Mouse (Mus musculus) embryonic facial prominence, embryonic 14.5 days (tissue): ENCODE measurements at regions not wholly inside any gene's neighbourhood (a gene's known extent, or its start where the extent isn't known, plus 50 kb on each side); places are given as distances from the start of the nearest gene placed in this dataset.

Source experiments
- ATAC-seq: fragments of 200-750 bp; cut with Nextera tagmentation; 2 replicates; pipeline ENCODE4 v1.8.0; 2017; ENCODE audit warnings: low read depth, moderate number of reproducible peaks, moderate TSS enrichment
- DNase-seq: peaks from one replicate; pipeline ENCODE4 v3.0.0-alpha.2; 2015; ENCODE audit warnings: low spot score
- H3K27ac ChIP-seq: fragments of 300-500 bp; sonication (generic); replicated peaks from 2 replicates; pipeline ENCODE4 v1.5.1; 2014; ENCODE audit warnings: low read depth, mild to moderate bottlenecking, low read length, moderate library complexity
- H3K27me3 ChIP-seq: fragments of 300-500 bp; sonication (generic); replicated peaks from 2 replicates; pipeline ENCODE4 v1.6.1; 2014; ENCODE audit warnings: low read length; ENCODE audit not compliant: control insufficient read depth, insufficient read depth
- H3K36me3 ChIP-seq: fragments of 300-500 bp; sonication (generic); 2 replicates; pipeline ENCODE4 v1.6.1; 2014; ENCODE audit warnings: low read length, mixed read lengths; ENCODE audit not compliant: control insufficient read depth, insufficient read depth
- H3K4me1 ChIP-seq: fragments of 300-500 bp; sonication (generic); 2 replicates; pipeline ENCODE4 v1.6.1; 2014; ENCODE audit warnings: antibody characterized with exemption, low read length; ENCODE audit not compliant: control insufficient read depth, insufficient read depth
- H3K4me2 ChIP-seq: fragments of 300-500 bp; sonication (generic); 2 replicates; pipeline ENCODE4 v1.6.1; 2014; ENCODE audit warnings: low read depth, mild to moderate bottlenecking, low read length, moderate library complexity, mixed read lengths
- H3K4me3 ChIP-seq: fragments of 300-500 bp; sonication (generic); 2 replicates; pipeline ENCODE4 v1.5.1; 2014; ENCODE audit warnings: low read depth, mild to moderate bottlenecking, low read length
- H3K9ac ChIP-seq: fragments of 300-500 bp; sonication (generic); 2 replicates; pipeline ENCODE4 v1.6.1; 2014; ENCODE audit warnings: low read depth, mild to moderate bottlenecking, low read length, moderate library complexity, mixed read lengths
- H3K9me3 ChIP-seq: fragments of 300-500 bp; sonication (generic); 2 replicates; pipeline ENCODE4 v1.6.1; 2016; ENCODE audit warnings: low read length; ENCODE audit not compliant: control insufficient read depth
- WGBS: fragments of 180-500 bp; shearing (Covaris S2); extraction: QIAGEN DNeasy Blood & Tissue Kit; methylation state at CpG from one replicate; pipeline ENCODE4 v1.1.7; 2014; 5-methylcytosine and 5-hydroxymethylcytosine counted together

DNA sequence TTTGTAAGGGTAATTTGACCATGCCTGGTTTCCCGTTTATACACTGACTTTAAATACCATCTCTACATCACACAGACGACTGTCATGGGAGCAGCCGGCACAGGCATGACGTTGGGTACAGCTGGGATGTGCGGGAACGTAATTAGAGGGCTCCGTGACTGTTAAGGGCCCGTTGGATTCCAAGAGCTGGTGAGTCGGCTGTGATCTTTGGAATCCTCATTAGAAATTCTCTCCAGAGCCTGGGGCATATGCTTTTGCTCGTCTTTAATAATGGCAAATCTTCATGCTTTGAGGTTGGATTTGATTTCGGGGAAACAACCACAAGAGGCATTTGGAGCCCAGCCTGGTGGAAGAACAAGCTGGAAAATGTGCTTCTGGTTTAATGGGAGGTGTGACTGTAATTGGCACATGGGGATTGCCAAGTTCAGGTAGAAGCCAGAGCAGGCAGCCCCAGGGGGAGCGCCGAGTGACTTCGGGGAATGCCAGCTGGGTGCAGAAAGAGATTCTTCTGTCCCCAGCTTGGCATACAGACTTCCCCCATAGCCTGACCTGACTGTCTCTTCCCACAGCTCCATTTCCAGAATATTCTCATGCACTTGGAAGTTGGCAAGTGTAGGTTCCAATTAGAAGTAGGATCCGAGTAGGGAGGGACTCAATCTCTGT lies 275.4 kb upstream of the 4930535I16Rik start:
- peak; percentile 68 for DNase-seq
- Histone ChIP-seq H3K9me3 (no peaks in the 10 kb centered on the region), H3K4me1 (peaks cover 4% of the 10 kb centered on the region; the same call in 1 of the 2 replicates), H3K9ac (no peak overlapping the region), H3K36me3 (no peaks in the 10 kb centered on the region), H3K4me2 (peak overlapping the region; percentile 7; the same call in 1 of the 2 replicates), H3K27ac (no peak overlapping the region), H3K4me3 (no peak overlapping the region), H3K27me3 (peaks cover 38% of the 10 kb centered on the region)
- ATAC-seq, result peak; percentile 67; the same call in 1 of the 2 replicates
- 38% methylated on average over 15 of the region's 15 CpGs for WGBS

DNA sequence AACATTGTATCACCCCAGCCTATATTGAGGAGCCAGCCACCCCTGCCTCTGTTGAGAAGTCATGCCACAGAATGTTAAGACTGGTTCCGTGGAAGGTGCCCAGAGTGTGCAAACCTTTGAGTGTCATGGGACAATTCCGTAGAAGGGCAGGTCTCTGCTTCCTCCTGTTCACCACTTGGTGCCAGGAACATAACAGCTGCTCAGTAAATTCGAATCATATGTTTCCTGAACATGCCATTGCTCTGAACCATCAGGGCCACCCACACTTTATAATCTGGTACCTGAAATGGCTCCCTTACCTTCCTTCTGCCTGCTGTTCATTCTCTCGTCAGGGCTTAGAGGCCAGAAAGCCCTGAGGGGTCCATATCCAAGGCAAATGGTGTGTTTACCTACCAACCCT lies 273.0 kb upstream of the 4930535I16Rik start:
- H3K4me1 ChIP-seq, result peaks cover 4% of the 10 kb centered on the region; the same call in 1 of the 2 replicates
- H3K36me3 ChIP-seq, result no peaks in the 10 kb centered on the region
- 77% methylated on average over 4 of the region's 4 CpGs for WGBS
- H3K27ac ChIP-seq, result no peak overlapping the region
- peaks cover 24% of the 10 kb centered on the region for H3K27me3 ChIP-seq
- no peak for DNase-seq
- ATAC-seq, result no peak
- no peak overlapping the region for H3K4me2 ChIP-seq
- no peak overlapping the region for H3K4me3 ChIP-seq
- H3K9ac ChIP-seq, result no peak overlapping the region
- no peaks in the 10 kb centered on the region for H3K9me3 ChIP-seq

DNA sequence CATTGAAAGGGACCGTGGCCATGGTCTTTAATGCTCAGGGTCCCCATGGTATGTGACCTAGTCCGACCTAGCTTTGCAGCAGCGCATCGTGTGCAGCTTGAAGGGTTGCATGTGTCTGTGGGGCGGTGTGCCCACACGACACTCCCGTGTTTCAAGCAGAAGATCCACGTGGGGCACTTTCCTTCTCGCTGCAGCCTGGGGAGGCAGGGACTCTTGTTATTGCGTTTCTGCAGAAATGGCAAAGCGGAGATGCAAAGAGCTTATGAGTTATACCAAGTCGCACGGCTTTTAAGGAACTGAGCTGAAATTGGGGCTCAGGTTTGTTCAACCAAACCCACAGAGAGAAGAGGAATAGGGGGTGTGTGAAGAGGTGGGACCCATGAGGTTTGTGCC lies 272.2 kb upstream of the 4930535I16Rik start:
- no peak for ATAC-seq
- H3K4me1 ChIP-seq, result peaks cover 4% of the 10 kb centered on the region; the same call in 1 of the 2 replicates
- 65% methylated on average over 13 of the region's 13 CpGs for WGBS
- peaks cover 20% of the 10 kb centered on the region for H3K27me3 ChIP-seq
- no peak overlapping the region for H3K9ac ChIP-seq
- no peak for DNase-seq
- H3K9me3 ChIP-seq, result no peaks in the 10 kb centered on the region
- no peak overlapping the region for H3K27ac ChIP-seq
- no peaks in the 10 kb centered on the region for H3K36me3 ChIP-seq
- H3K4me2 ChIP-seq, result no peak overlapping the region
- no peak overlapping the region for H3K4me3 ChIP-seq

DNA sequence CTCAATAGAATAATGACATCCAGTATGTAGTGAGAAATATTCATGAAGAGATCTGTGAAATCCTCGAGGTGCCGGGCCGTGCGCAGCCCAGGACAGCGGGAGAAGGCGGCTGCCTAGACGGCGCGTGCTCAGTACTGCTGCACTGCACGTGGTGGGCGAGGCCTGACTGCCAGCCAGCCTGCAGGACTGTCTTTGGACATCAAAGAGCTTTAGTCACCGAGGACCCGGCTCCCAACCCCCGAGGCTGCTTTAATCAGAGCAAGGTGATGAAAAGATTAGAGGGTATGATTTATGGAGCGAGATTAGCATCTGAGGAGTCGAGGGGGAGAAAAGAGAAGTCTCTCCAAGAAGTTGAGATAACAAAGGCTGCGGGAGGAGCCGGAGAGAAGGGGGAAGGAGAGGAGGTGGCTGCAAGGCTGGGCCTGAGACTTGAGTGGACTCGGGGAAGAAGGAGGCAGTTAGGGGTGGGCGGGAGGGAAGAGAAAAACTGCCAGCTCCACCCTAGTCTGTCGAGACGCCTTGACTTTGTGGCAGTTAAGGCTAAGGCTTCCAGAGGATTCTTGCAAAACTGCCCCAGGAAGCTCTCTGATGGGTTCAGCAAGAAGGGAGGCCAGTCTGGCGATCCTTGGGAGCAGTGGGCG lies 271.6 kb upstream of the 4930535I16Rik start:
- peaks cover 4% of the 10 kb centered on the region; the same call in 1 of the 2 replicates for H3K4me1 ChIP-seq
- no peak overlapping the region for H3K4me2 ChIP-seq
- no peak overlapping the region for H3K9ac ChIP-seq
- WGBS, result 18% methylated on average over 24 of the region's 24 CpGs
- H3K4me3 ChIP-seq, result no peak overlapping the region
- peak; percentile 72; the same call in 1 of the 2 replicates for ATAC-seq
- no peaks in the 10 kb centered on the region for H3K36me3 ChIP-seq
- H3K9me3 ChIP-seq, result no peaks in the 10 kb centered on the region
- H3K27ac ChIP-seq, result no peak overlapping the region
- DNase-seq, result peak; percentile 60
- H3K27me3 ChIP-seq, result peaks cover 22% of the 10 kb centered on the region

DNA sequence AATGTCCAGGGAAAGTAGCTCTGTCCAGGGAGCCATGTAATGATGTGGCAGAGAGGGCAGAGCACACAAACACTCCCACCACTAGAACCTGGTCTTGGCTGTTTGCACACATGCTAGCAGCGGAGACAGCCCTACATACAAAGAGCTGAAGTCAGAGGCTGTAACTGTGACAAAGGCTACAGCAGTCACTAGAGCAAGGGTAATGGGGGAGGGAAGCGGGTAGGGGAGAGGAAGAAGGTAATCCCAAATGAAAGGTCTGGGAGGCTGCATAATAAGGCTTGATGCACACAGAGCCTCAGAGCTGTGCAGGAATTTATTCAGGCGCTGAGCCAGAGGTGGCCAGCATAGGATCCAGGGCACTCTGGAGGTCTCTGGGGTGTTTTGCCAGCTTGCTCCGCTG lies 269.3 kb upstream of the 4930535I16Rik start:
- Histone ChIP-seq H3K27me3 (peaks cover 16% of the 10 kb centered on the region; the same call in 1 of the 2 replicates), H3K4me1 (no peaks in the 10 kb centered on the region), H3K27ac (no peak overlapping the region), H3K9ac (no peak overlapping the region), H3K4me2 (no peak overlapping the region), H3K9me3 (no peaks in the 10 kb centered on the region), H3K36me3 (no peaks in the 10 kb centered on the region), H3K4me3 (no peak overlapping the region)
- 50% methylated on average over 4 of the region's 4 CpGs for whole genome bisulfite sequencing
- ATAC-seq (no peak), DNase-seq (no peak)

DNA sequence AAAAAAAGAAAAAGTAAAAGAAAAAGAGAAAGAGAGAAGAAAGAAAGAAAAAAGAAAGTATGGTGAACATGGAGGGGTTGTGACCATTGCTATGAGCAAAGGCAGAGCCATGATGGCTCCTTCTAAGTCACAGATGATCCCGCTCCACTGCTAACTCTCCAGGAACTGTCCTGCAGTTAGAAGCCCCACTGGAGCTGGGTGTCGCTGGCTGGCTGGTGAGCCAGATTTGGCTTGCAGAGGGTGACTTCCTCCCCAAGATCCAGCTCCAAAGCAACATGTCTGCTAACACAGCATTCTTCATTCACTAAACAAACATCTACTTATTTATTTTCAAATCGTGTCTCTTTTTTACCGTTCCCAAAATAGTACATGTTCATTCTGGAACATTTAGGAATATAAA lies 263.5 kb upstream of the 4930535I16Rik start:
- Histone ChIP-seq H3K4me1 (no peaks in the 10 kb centered on the region), H3K36me3 (no peaks in the 10 kb centered on the region), H3K27ac (no peak overlapping the region), H3K4me2 (no peak overlapping the region), H3K9me3 (no peaks in the 10 kb centered on the region), H3K27me3 (peaks cover 36% of the 10 kb centered on the region), H3K9ac (no peak overlapping the region), H3K4me3 (no peak overlapping the region)
- ATAC-seq (no peak), DNase-seq (no peak)
- 76% methylated on average over 4 of the region's 4 CpGs for WGBS

DNA sequence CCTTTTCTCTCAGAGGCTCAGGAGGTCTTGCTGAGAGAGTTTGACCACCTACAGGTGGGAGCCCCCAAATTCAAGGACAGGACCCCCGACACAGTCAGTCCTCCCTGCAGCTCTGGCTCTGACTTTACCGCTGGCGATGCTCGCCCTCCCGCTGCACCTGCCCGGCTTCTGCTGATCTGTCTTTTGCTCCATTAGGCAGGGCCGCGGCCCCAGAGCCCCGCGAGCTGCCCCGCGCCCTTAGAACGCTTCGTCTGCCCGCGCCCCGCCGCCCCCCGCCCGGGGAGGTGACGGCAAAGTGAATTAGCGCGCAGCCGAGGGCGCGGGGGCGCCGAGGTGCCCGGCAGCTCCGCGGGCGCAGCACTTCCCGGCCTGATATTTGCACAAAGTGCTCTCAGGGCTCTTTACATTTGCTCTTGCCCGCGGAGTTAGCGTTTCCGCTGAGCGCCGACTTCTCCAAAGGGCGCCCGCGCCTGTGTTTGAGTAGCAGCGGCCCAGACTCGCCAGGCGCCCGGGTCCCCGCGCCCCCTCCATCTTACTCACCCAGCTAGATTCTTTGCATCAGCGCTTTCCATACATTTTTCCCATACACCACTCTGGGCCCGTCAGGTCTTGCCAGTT lies 260.7 kb upstream of the 4930535I16Rik start:
- H3K27ac ChIP-seq, result no peak overlapping the region
- H3K4me2 ChIP-seq, result peak overlapping the region; percentile 80
- 3% methylated on average over 25 of the region's 50 CpGs for WGBS
- H3K27me3 ChIP-seq, result peaks cover 31% of the 10 kb centered on the region
- H3K9ac ChIP-seq, result peak overlapping the region; percentile 55
- no peaks in the 10 kb centered on the region for H3K36me3 ChIP-seq
- H3K4me3 ChIP-seq, result peak overlapping the region; percentile 46
- H3K4me1 ChIP-seq, result no peaks in the 10 kb centered on the region
- DNase-seq (peak; percentile 43), ATAC-seq (no peak)
- H3K9me3 ChIP-seq, result no peaks in the 10 kb centered on the region

DNA sequence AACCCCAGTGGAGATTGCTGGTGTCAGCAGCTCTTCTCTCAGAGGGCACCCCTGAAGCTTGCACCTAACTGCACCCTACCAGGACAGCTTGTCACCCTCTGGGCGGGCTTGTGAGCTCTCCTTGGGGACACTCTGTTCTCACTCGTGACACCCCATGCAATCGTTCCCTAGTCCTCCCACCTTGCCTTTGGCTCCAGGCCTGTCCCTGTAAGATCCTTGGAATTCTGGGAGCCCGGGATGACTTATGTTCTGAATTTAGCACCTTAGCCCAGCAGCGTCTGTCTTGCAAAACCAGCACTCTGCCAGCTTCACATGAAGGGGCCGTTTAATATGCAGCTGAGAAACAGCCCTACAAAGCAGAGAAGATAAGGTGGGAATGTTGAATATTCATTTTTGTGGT lies 257.7 kb upstream of the 4930535I16Rik start:
- Histone ChIP-seq H3K27ac (no peak overlapping the region), H3K4me2 (no peak overlapping the region), H3K4me3 (no peak overlapping the region), H3K9me3 (no peaks in the 10 kb centered on the region), H3K27me3 (peaks cover 31% of the 10 kb centered on the region), H3K9ac (no peak overlapping the region), H3K4me1 (peaks cover 8% of the 10 kb centered on the region; the same call in 1 of the 2 replicates), H3K36me3 (no peaks in the 10 kb centered on the region)
- ATAC-seq (no peak), DNase-seq (no peak)
- WGBS, result 62% methylated on average over 6 of the region's 6 CpGs
